Mouse (Mus musculus) erythroblast, embryonic 14.5 days (primary cell): ENCODE results near the gene Rab11b. TPM values are rescaled to one million over a fixed set of nuclear protein-coding genes. Genes with fewer than 3 reads are reported as not detected.
A peak's percentile ranks its signal among the peaks of the same experiment; 100 is the strongest.

ENCODE experiments used
- H3K27me3 ChIP-seq: 2 replicates; pipeline ENCODE4 v1.6.1; 2012; ENCODE audit warnings: inconsistent platforms; ENCODE audit not compliant: control insufficient read depth
- H3K36me3 ChIP-seq: 2 replicates; pipeline ENCODE4 v1.6.1; 2012; ENCODE audit warnings: mild to moderate bottlenecking, inconsistent platforms; ENCODE audit not compliant: control insufficient read depth
- H3K4me1 ChIP-seq: 2 replicates; pipeline ENCODE4 v1.6.1; 2012; ENCODE audit warnings: inconsistent platforms; ENCODE audit not compliant: control insufficient read depth
- H3K4me3 ChIP-seq: replicated peaks from 2 replicates; pipeline ENCODE3; 2012; ENCODE audit warnings: moderate library complexity, mild to moderate bottlenecking, inconsistent platforms
- H3K9me3 ChIP-seq: 2 replicates; pipeline ENCODE4 v1.6.1; 2012; ENCODE audit warnings: low read length, inconsistent platforms, mixed read lengths; ENCODE audit not compliant: control insufficient read depth
- GATA1 ChIP-seq: IDR thresholded peaks from 2 replicates; pipeline ENCODE4 v1.6.1; 2012; ENCODE audit warnings: low read length, inconsistent platforms, mixed read lengths
- TAL1 ChIP-seq: IDR thresholded peaks from 3 replicates; pipeline ENCODE4 v1.6.1; 2012; ENCODE audit warnings: low read length, inconsistent platforms, mixed read lengths
- polyA plus RNA-seq: library from polyadenylated mRNA; stranded (reverse); fragments of >175 nt; gene quantifications from 2 replicates; pipeline ENCODE4 v1.2.3, GENCODE M21; 2012

Rab11b gene
- 26.5 and 41.4 TPM in 2 replicates for polyA plus RNA-seq

DNA sequence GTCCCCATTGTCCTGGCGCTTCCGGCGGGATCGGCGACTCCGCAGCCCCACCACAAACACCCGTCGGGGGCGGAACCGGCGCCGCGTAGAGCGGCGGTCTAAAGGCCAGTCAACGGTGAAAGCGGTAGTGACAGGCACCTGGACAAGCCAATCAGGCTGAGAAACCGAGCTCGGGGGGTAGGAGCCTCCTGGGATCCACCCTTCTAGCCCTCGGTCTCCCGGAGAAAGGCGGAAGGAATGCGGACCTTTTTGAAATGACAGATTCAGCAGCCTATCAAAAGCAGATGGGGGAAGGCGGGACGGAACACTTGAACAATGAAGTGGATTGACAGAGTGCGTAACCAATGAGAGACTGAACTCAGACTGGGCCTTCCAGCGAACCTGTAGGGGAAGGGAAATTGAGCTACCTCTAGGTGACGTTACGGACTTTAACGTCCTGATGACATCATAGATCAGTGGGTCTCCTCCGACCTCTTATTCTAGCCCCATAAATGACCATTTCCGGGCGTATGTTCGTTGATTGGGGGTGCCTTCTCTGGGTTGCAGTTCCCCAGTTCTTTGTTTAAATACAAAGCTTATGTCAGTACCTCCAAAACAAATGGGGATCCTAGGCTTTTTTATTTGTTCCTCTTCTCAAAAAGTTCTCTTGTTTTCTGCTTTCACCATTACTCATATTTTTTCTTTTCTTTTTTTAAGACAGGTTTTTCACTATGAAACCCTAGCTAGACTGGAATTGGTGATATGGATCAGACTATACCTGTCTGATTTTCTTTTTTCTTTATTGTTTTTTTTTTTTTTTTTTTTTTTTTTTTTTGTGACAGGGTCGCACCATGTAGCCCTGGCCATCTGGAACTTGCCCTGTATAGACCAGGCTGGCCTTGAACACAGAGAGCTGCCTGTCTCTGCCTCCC lies at the start of gene Rab11b:
Rab11b (minus strand) TSS at position 276 of the 911 bp plus-strand sequence.
- H3K27me3 ChIP-seq, result no peaks in the 10 kb centered on the region
- no peak for TF ChIP-seq GATA1
- no peak for TF ChIP-seq TAL1
- no peaks in the 10 kb centered on the region for H3K9me3 ChIP-seq
- peaks cover 53% of the 10 kb centered on the region for H3K4me1 ChIP-seq
- peak within 1 kb of the TSS; percentile 94 for H3K4me3 ChIP-seq
- peaks cover 38% of the 10 kb centered on the region for H3K36me3 ChIP-seq

GRCm38 (mm10) chr17:33808192-33808591 lies 47.9 kb upstream of the Rab11b start:
- H3K36me3 ChIP-seq, result no peaks in the 10 kb centered on the region
- peaks cover 39% of the 10 kb centered on the region for H3K27me3 ChIP-seq
- TF ChIP-seq TAL1, result no peak
- TF ChIP-seq GATA1, result no peak
- no peak overlapping the region for H3K4me3 ChIP-seq
- H3K9me3 ChIP-seq, result no peaks in the 10 kb centered on the region
- peaks cover 23% of the 10 kb centered on the region for H3K4me1 ChIP-seq

- H3K27me3 ChIP-seq, result peaks cover 33% of the 10 kb centered on the region
- no peak overlapping the region for H3K4me3 ChIP-seq
- peaks cover 23% of the 10 kb centered on the region for H3K4me1 ChIP-seq
- H3K36me3 ChIP-seq, result no peaks in the 10 kb centered on the region
- TF ChIP-seq TAL1 (no peak), GATA1 (no peak)
- H3K9me3 ChIP-seq, result no peaks in the 10 kb centered on the region
Observed at GRCm38 (mm10) chr17:33807181-33807888, 47.0 kb upstream of the Rab11b start.

- H3K9me3 ChIP-seq, result no peaks in the 10 kb centered on the region
- peaks cover 8% of the 10 kb centered on the region for H3K4me1 ChIP-seq
- peaks cover 15% of the 10 kb centered on the region for H3K27me3 ChIP-seq
- H3K4me3 ChIP-seq, result no peak overlapping the region
- H3K36me3 ChIP-seq, result no peaks in the 10 kb centered on the region
- no peak for TF ChIP-seq TAL1
- TF ChIP-seq GATA1, result no peak
Observed at GRCm38 (mm10) chr17:33804745-33805144, 44.4 kb upstream of the Rab11b start.

- no peaks in the 10 kb centered on the region for H3K36me3 ChIP-seq
Observed at GRCm38 (mm10) chr17:33804205-33804604, 43.9 kb upstream of the Rab11b start.

DNA sequence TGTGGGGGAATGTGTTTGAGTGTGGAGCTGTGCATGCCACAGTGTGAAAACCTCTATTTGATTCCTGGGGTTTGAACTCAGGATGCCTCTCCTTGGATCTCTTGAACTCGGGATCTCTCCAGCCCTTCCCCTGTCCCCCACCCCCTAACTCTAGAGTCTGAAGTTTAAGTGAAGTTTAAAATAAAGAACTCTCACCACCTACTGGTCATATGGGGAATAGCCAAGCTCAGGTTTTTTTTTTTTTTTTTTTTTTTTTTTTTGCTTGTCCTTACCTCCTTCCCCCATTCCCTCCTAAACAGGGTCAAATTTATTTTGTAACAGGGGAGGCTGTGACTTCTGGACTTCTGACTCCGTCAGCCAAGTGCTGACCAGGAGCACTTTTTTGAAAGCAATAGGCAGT lies 41.9 kb upstream of the Rab11b start:
- Histone ChIP-seq H3K36me3 (no peaks in the 10 kb centered on the region), H3K27me3 (peaks cover 3% of the 10 kb centered on the region; the same call in 1 of the 2 replicates), H3K4me3 (no peak overlapping the region), H3K4me1 (peaks cover 8% of the 10 kb centered on the region), H3K9me3 (no peaks in the 10 kb centered on the region)
- TF ChIP-seq TAL1, result no peak
- no peak for TF ChIP-seq GATA1

More at GRCm38 (mm10) chr17:33804205-33804604, 43.9 kb upstream of the Rab11b start:
- Histone ChIP-seq H3K4me3 (no peak overlapping the region), H3K4me1 (peaks cover 8% of the 10 kb centered on the region), H3K27me3 (peaks cover 11% of the 10 kb centered on the region), H3K9me3 (no peaks in the 10 kb centered on the region)
- TF ChIP-seq TAL1 (no peak), GATA1 (no peak)

DNA sequence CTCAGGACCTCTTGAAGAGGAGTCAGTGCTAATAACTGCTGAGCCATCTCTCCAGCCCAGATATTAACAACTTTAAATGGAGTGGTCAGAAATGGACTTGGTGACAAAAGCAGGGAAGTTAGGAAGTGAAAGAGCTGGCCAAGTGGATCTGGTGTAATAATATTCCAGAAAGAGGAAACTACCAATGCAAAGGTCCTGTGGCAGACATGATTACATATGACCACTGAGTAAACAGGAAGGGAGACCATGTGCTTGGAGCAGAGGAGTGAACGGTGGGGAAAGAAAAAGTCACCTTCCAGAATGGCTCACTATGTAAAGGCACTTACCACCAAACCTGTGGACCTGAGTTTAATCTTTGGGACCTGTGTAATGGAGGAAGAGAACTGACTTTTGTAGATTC lies 38.9 kb upstream of the Rab11b start:
- no peak for TF ChIP-seq TAL1
- TF ChIP-seq GATA1, result no peak
- peaks cover 3% of the 10 kb centered on the region for H3K4me1 ChIP-seq
- no peaks in the 10 kb centered on the region for H3K9me3 ChIP-seq
- peaks cover 3% of the 10 kb centered on the region; the same call in 1 of the 2 replicates for H3K27me3 ChIP-seq
- no peaks in the 10 kb centered on the region for H3K36me3 ChIP-seq
- no peak overlapping the region for H3K4me3 ChIP-seq

GRCm38 (mm10) chr17:33798306-33798705 lies 38.0 kb upstream of the Rab11b start:
- no peak overlapping the region for H3K4me3 ChIP-seq
- H3K36me3 ChIP-seq, result no peaks in the 10 kb centered on the region
- peaks cover 3% of the 10 kb centered on the region; the same call in 1 of the 2 replicates for H3K27me3 ChIP-seq
- H3K4me1 ChIP-seq, result no peaks in the 10 kb centered on the region
- TF ChIP-seq GATA1 (no peak), TAL1 (no peak)
- no peaks in the 10 kb centered on the region for H3K9me3 ChIP-seq

DNA sequence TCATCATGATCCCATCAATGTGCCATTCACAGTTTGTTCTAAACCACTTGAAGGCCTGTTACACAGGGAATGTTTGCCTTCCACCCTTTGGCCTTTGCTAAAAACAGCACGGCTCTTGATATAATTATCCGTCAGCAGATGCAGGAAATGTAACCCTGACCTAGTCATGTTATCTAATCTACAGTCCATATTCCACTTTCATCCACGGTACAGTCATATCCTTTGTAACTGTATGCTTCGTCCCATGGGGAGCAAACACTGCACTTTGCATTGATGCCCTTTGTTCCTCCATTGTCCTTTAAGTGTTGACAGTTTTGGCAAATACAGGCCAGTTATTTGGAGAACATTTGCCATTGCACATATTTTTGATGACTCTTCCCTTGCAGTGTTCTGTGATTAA lies 28.4 kb upstream of the Rab11b start:
- TF ChIP-seq TAL1 (no peak), GATA1 (no peak)
- no peaks in the 10 kb centered on the region; the same call in 1 of the 2 replicates for H3K4me1 ChIP-seq
- no peaks in the 10 kb centered on the region for H3K36me3 ChIP-seq
- no peak overlapping the region for H3K4me3 ChIP-seq
- H3K27me3 ChIP-seq, result peaks cover 5% of the 10 kb centered on the region; the same call in 1 of the 2 replicates
- no peaks in the 10 kb centered on the region for H3K9me3 ChIP-seq
